Mouse (Mus musculus): ENCODE data around the gene Zscan10. TPM values are rescaled to one million over a fixed set of nuclear protein-coding genes. Genes with fewer than 3 reads are reported as not detected.
A peak's percentile ranks its signal among the peaks of the same experiment; 100 is the strongest.

Gene Zscan10
- polyA plus RNA-seq (2015; fragmentation: Nextera tagmentation; extraction: Ambion mirVana), result 0.05 and 0.25 TPM in 2 replicates

DNA sequence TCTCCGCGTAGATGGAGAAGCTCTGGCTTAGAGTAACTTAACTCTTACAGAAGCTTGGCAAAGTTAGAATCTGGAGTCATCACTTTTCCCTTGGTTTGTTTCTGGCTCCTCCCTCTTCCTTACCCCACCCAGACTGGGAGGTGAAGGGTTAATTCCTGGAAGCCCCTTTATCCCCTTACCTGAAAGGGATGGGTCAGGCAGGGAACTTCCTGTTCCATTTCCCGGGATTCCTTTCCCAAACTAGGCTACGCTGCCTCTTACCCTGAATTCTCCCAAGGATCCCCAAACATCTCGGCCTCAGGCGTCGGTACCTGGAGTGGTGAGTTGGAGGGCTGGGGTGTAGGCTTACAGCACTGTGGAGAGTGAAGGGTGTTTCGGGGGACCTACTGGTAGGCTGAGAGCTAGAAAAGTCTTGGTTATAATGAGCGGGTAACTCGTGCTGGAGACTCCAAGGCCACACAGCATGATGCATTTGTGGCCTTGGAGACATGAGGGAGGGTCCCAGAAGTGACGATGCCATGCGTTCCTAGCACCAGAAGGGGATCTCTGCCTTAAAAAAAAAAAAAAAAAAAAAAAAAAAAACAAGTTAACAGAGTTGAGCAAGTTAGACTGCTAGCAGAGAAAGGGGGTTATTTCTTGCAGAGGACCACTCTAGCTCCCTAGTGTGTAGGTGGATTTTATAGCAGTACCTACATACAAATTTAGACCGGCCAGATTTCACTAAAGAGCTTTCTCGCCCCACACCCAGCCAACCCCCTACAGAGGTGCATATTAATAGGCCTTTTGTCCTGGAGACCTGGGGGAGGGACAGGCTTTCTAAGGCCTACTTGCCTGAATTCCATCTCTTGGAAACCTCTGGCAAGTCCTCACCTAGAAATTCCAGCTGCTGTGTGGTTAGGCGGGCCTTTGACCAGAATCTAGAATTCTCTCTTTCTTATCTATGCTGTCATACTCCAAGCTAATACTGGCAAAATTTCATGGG lies at the start of gene Zscan10:
TSS of gene Zscan10 (plus strand) at position 216 of the 982 bp plus-strand sequence.
- no peak within 1 kb of the TSS for H3K9ac ChIP-seq
- no peak for ATAC-seq (ENCODE audit: low FRiP score, low read depth)
- no peaks in the 10 kb centered on the region for H3K36me3 ChIP-seq
- H3K4me1 ChIP-seq (replicated peaks), result peaks cover 15% of the 10 kb centered on the region
- H3K27me3 ChIP-seq, result no peaks in the 10 kb centered on the region
- 29% methylated on average over 15 of the region's 15 CpGs for WGBS
- no peak within 1 kb of the TSS for H3K27ac ChIP-seq (replicated peaks)
- peak within 1 kb of the TSS; percentile 74; the same call in 1 of the 2 replicates for H3K4me2 ChIP-seq
- H3K4me3 ChIP-seq, result no peak within 1 kb of the TSS
- H3K9me3 ChIP-seq, result no peaks in the 10 kb centered on the region

DNA sequence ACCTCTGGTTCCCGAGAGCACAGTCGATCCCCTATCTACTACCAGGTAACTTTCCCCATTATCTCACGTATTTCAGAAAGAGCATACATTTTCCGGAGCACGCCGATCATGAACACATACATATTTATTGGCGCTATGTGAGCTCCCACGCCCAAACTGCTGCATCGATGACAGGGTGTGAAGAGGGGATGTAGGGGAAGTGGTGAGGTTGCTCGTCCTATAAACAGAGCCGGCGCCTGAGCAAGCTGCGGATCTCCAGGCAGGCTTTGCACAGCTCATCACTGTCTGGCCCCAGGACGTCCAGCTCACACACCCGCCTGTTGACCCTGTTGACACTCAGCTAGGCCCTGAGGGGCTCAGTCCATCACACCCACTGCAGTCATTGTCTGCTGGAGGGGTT lies 49.8 kb upstream of the Zscan10 start:
- ATAC-seq (ENCODE audit: low FRiP score, low read depth), result peak; percentile 13; the same call in 1 of the 2 replicates
- Histone ChIP-seq H3K4me2 (peak overlapping the region; percentile 80), H3K9me3 (no peaks in the 10 kb centered on the region), H3K36me3 (peaks cover 6% of the 10 kb centered on the region; the same call in 1 of the 2 replicates), H3K4me1 (replicated peaks) (peaks cover 11% of the 10 kb centered on the region), H3K9ac (peak overlapping the region; percentile 56), H3K4me3 (peak overlapping the region; percentile 70), H3K27ac (replicated peaks) (peak overlapping the region; percentile 82), H3K27me3 (no peaks in the 10 kb centered on the region)
- WGBS, result 1% methylated on average over 15 of the region's 15 CpGs

DNA sequence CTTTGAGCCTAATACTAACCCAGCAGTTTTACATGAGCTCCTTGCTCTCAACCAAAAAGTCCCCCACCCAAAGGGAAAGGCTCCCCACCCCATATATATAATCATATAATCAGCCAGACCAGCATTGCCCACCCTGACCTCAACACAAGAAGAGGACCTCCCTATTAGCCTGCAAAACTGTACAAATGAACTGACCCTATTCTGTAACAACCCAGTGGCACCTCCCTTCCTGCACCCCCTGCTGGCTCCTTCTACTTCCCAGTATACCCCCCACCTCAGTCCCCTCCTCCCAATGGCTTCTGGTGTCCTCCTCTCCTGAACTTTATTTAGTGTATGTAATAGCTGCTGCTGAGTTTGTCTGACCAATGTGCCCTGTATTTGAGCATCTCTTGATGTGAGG lies 49.2 kb upstream of the Zscan10 start:
- peaks cover 11% of the 10 kb centered on the region for H3K4me1 ChIP-seq (replicated peaks)
- peak overlapping the region; percentile 80 for H3K4me2 ChIP-seq
- peak overlapping the region; percentile 82; the same call in 1 of the 2 replicates for H3K27ac ChIP-seq (replicated peaks)
- ATAC-seq (ENCODE audit: low FRiP score, low read depth), result no peak
- H3K4me3 ChIP-seq, result peak overlapping the region; percentile 70
- H3K9ac ChIP-seq, result peak overlapping the region; percentile 56
- no peaks in the 10 kb centered on the region for H3K9me3 ChIP-seq
- peaks cover 12% of the 10 kb centered on the region; the same call in 1 of the 2 replicates for H3K36me3 ChIP-seq
- H3K27me3 ChIP-seq, result no peaks in the 10 kb centered on the region

DNA sequence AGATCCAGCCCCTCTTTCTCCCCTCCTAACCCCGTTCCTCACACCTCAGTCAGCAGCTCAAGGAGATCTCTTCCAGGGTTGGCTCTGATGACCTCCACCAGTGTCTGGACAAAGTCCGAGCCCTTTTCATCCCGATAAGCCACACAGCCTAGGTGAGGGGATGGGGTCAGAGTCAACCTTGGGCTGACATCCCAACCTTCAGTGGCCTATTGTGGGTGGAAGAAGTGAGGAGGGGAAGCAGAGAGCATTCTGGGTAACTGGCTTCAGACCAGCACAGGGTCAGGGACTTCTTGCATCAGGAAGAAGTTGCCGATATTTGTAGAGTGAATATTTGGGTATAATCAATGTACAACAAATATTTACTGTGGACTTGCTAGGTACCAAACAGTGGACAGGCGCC lies 48.7 kb upstream of the Zscan10 start:
- Histone ChIP-seq H3K27ac (replicated peaks) (no peak overlapping the region), H3K4me2 (no peak overlapping the region), H3K36me3 (peaks cover 12% of the 10 kb centered on the region; the same call in 1 of the 2 replicates), H3K27me3 (no peaks in the 10 kb centered on the region), H3K4me1 (replicated peaks) (peaks cover 11% of the 10 kb centered on the region), H3K9ac (no peak overlapping the region), H3K9me3 (no peaks in the 10 kb centered on the region), H3K4me3 (no peak overlapping the region)
- ATAC-seq (ENCODE audit: low FRiP score, low read depth), result no peak
- WGBS, result 67% methylated on average over 5 of the region's 5 CpGs

DNA sequence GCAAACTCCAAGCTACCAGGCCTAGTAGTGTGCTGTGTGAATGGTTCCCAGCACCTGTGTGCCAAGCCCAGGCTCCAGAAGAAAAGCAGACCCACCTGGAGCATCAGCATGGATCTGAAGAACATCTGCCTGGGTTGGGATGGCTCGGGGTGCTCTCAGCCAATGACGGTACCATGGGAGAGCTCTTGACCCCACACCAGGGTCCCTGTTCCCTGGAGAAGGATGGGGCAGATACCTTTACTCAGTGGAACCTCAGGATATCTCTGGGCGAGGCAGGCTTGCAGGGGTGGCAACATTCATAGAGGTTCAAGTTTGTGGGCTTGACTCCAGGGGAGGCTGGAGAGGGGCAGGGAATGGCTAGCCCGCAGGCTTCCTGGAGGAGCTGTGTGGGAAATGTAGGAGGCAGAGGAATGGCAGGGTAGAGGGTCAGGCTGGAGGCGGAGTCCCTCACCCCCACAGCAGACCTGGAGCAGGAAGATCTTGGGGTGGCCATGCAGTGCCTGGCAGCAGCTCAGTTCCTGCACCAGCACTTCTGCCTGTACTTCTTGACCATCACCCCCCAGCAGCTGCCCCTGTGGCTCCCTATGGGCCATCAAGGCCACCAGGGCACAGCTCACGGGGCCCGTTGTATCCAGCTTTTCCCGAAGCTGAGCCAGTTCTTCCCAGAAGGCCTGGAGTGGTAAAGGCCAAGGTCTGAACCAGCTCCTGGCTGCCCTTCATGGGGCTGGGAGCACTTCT lies 47.6 kb upstream of the Zscan10 start:
- H3K9me3 ChIP-seq, result no peaks in the 10 kb centered on the region
- no peak overlapping the region for H3K9ac ChIP-seq
- no peak overlapping the region for H3K4me2 ChIP-seq
- ATAC-seq (ENCODE audit: low FRiP score, low read depth), result no peak
- H3K27ac ChIP-seq (replicated peaks), result no peak overlapping the region
- H3K27me3 ChIP-seq, result no peaks in the 10 kb centered on the region
- H3K36me3 ChIP-seq, result peaks cover 19% of the 10 kb centered on the region
- WGBS, result 87% methylated on average over 8 of the region's 8 CpGs
- H3K4me1 ChIP-seq (replicated peaks), result peaks cover 11% of the 10 kb centered on the region
- no peak overlapping the region for H3K4me3 ChIP-seq

- H3K27ac ChIP-seq (replicated peaks), result no peak overlapping the region
- no peaks in the 10 kb centered on the region for H3K27me3 ChIP-seq
- H3K4me3 ChIP-seq, result no peak overlapping the region
- no peak for ATAC-seq (ENCODE audit: low FRiP score, low read depth)
- H3K4me1 ChIP-seq (replicated peaks), result peaks cover 11% of the 10 kb centered on the region
- no peaks in the 10 kb centered on the region for H3K9me3 ChIP-seq
- H3K4me2 ChIP-seq, result no peak overlapping the region
- H3K9ac ChIP-seq, result no peak overlapping the region
- 71% methylated on average over 1 of the region's 1 CpGs for WGBS
- H3K36me3 ChIP-seq, result peaks cover 25% of the 10 kb centered on the region
Measured at GRCm38 (mm10) chr17:23553634-23554120, 47.0 kb upstream of the Zscan10 start.

DNA sequence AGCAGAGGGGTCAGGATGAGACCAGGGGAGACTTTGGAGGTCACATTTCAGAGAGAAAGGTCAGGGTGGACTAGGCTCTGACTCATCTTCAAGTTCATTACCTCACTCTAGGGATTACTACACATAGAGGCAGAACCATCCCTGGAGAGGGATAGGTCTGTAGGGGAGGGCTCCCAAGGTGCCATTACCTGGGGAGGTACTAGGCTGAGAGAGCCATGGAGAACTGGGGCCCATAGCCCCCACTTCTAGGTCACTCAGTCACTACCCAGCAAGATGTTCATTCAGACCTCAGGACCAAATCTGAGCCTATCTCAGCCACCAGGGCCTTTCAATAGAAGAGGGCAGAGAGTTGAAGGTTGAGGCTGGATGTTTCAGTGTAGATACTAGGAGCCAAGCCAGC lies 46.3 kb upstream of the Zscan10 start:
- Histone ChIP-seq H3K4me2 (no peak overlapping the region), H3K27ac (replicated peaks) (no peak overlapping the region), H3K27me3 (no peaks in the 10 kb centered on the region), H3K4me1 (replicated peaks) (peaks cover 11% of the 10 kb centered on the region), H3K36me3 (peaks cover 30% of the 10 kb centered on the region), H3K9me3 (no peaks in the 10 kb centered on the region), H3K9ac (no peak overlapping the region), H3K4me3 (no peak overlapping the region)
- ATAC-seq (ENCODE audit: low FRiP score, low read depth), result no peak

GRCm38 (mm10) chr17:23555243-23555916 lies 45.3 kb upstream of the Zscan10 start:
- Histone ChIP-seq H3K36me3 (peaks cover 36% of the 10 kb centered on the region), H3K4me3 (no peak overlapping the region), H3K27me3 (no peaks in the 10 kb centered on the region), H3K4me1 (replicated peaks) (peaks cover 11% of the 10 kb centered on the region), H3K9me3 (no peaks in the 10 kb centered on the region), H3K9ac (no peak overlapping the region), H3K4me2 (no peak overlapping the region), H3K27ac (replicated peaks) (no peak overlapping the region)
- ATAC-seq (ENCODE audit: low FRiP score, low read depth), result no peak
- WGBS, result 82% methylated on average over 7 of the region's 7 CpGs

GRCm38 (mm10) chr17:23559767-23560166 lies 40.9 kb upstream of the Zscan10 start:
- no peak for ATAC-seq (ENCODE audit: low FRiP score, low read depth)
- Histone ChIP-seq H3K4me3 (no peak overlapping the region), H3K27me3 (no peaks in the 10 kb centered on the region), H3K4me1 (replicated peaks) (peaks cover 11% of the 10 kb centered on the region), H3K36me3 (peaks cover 44% of the 10 kb centered on the region), H3K9me3 (no peaks in the 10 kb centered on the region), H3K4me2 (no peak overlapping the region), H3K9ac (no peak overlapping the region), H3K27ac (replicated peaks) (no peak overlapping the region)
- WGBS, result 54% methylated on average over 11 of the region's 11 CpGs

GRCm38 (mm10) chr17:23563595-23564367 lies 36.9 kb upstream of the Zscan10 start, which contains the start of gene Zfp213:
Gene Zfp213, minus strand, starts transcription at chr17:23564238.
- under 1% methylated on average over 59 of the region's 59 CpGs for WGBS
- H3K4me3 ChIP-seq, result peak within 1 kb of the TSS; percentile 97
- peak within 1 kb of the TSS; percentile 99 for H3K9ac ChIP-seq
- H3K27ac ChIP-seq (replicated peaks), result peak within 1 kb of the TSS; percentile 96
- H3K36me3 ChIP-seq, result peaks cover 18% of the 10 kb centered on the region
- no peaks in the 10 kb centered on the region for H3K27me3 ChIP-seq
- peak; percentile 96 for ATAC-seq (ENCODE audit: low FRiP score, low read depth)
- no peaks in the 10 kb centered on the region for H3K9me3 ChIP-seq
- peak within 1 kb of the TSS; percentile 74 for H3K4me2 ChIP-seq
- H3K4me1 ChIP-seq (replicated peaks), result peaks cover 17% of the 10 kb centered on the region

- WGBS, result under 1% methylated on average over 8 of the region's 8 CpGs
- Histone ChIP-seq H3K9me3 (no peaks in the 10 kb centered on the region), H3K9ac (peak overlapping the region; percentile 99), H3K36me3 (peaks cover 14% of the 10 kb centered on the region; the same call in 1 of the 2 replicates), H3K27ac (replicated peaks) (peak overlapping the region; percentile 96), H3K4me2 (peak overlapping the region; percentile 74), H3K27me3 (no peaks in the 10 kb centered on the region), H3K4me3 (peak overlapping the region; percentile 97), H3K4me1 (replicated peaks) (peaks cover 17% of the 10 kb centered on the region)
- ATAC-seq (ENCODE audit: low FRiP score, low read depth), result peak; percentile 86
Measured at GRCm38 (mm10) chr17:23564368-23564715, 36.3 kb upstream of the Zscan10 start.
